Mouse (Mus musculus): ENCODE measurements at regions not wholly inside any gene's neighbourhood (a gene's known extent, or its start where the extent isn't known, plus 50 kb on each side); places are given as distances from the start of the nearest gene placed in this dataset.
A peak's percentile ranks its signal among the peaks of the same experiment; 100 is the strongest.

DNA sequence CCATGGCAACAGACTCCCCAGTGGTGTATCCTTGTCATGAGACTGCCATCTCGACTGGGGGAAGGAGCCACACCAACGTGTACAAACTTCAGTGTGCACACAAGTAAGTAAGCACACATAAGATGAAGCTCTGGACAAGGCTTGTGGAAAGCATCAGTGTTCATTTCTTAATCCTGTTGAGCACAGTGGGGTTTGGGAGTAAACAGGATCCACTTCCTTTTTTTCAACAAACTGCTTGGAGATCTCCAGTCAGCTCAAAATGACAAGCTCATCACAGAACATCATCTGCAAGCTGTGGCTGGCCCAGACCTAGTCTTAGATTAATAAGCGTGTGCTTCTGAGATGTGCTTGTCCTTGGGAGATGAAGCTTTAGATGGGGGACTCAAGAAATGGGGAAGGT lies 75.6 kb upstream of the Nrp1 start:
- no peak for DNase-seq (ENCODE audit: low read depth in 1 of 2, low spot score in 2 of 2)

DNA sequence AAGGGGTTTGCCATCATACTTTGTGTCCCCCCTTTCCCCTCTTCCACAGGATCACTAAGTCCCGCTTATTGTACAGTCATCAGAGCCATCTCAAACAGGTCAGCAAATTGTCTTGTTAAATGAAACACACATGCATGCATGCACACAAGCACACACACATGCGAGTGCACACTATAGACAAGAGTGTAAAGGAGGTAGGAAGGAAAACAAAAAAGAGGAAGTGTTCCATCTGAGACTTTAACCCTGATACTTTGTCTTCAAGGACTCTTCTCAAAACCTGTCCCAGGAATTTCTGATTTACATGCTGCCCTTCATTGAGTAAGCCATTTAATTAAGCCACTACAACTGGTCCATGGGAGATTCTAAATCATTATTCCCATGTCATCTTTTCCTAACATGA lies 75.0 kb upstream of the Nrp1 start:
- DNase-seq (ENCODE audit: low read depth in 1 of 2, low spot score in 2 of 2): no peak

- DNase-seq (ENCODE audit: low read depth in 1 of 2, low spot score in 2 of 2): no peak
Observed at GRCm38 (mm10) chr8:128284816-128285215, 73.6 kb upstream of the Nrp1 start.

DNA sequence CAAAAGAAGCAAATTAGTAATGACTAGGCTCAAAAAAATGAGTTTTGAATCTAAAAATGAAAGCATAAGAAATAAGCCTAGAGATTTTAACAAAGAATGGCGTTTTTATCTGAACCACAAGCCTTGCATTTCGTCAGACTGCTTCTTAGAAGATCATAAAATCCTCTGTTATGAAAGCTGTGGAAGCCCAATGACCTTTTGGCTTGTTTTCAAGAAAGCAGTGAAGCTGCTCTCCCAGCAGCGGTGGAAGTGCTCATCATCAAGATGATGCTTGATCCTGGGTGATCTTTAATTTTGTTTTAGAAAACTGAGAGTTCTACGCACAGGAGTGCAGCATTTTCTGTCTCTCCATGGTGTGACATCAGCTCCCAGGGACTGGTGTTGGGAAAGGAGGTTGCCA lies 68.3 kb upstream of the Nrp1 start:
- no peak for DNase-seq (ENCODE audit: low read depth in 1 of 2, low spot score in 2 of 2)

GRCm38 (mm10) chr8:128292394-128292793 lies 66.0 kb upstream of the Nrp1 start:
- DNase-seq (ENCODE audit: low read depth in 1 of 2, low spot score in 2 of 2): no peak

- DNase-seq (ENCODE audit: low read depth in 1 of 2, low spot score in 2 of 2): no peak
Observed at GRCm38 (mm10) chr8:128296728-128297380, 61.5 kb upstream of the Nrp1 start.

DNA sequence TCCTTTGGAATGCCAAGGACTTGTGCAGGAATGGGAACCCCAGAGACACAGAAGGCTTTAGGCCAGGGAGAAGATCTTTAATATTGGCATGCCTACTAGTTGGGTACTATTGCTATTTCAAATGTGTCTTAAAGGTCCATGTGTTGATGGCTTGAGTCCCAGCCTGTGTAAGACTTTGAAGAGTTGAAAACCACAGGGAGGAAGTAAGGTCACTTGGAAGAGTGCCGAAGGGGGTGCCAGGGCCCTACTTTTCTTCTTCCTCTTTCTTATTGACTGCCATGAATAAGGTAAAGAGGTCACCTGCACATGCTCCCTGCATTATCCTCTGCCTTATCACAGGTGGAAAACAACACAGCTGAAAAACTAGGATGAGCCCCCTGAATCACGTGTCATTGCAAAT lies 56.1 kb upstream of the Nrp1 start:
- DNase-seq (ENCODE audit: low read depth in 1 of 2, low spot score in 2 of 2): peak in 1 of 2 experiments; percentile 16
